Mouse (Mus musculus): Measurements from ENCODE around the gene Snrnp200.

DNA sequence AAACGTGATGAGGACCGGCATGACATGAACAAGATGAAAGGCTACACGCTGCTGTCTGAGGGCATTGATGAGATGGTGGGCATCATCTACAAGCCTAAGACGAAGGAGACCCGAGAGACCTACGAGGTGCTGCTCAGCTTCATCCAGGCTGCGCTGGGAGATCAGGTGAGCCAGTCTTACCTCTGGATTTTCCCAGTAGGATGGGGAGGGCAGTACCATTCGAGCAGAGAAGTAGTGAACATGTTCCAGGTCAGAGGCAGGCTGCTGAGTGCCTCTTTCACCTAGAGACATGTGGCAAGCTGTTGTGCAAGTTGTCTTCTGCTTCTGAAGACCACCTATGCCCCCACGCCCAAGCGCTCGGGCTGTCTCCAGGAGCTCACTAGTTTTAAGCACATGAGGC lies 2.5 kb downstream of the Snrnp200 start:
- TF ChIP-seq CTCF (IDR thresholded peaks at IDR 0.05; ENCODE audit: borderline replicate concordance, control insufficient read depth, extremely low read depth, insufficient read depth, low read length, poor library complexity): no peak
- no peak for TF ChIP-seq POLR2A (IDR thresholded peaks at IDR 0.05; ENCODE audit: control insufficient read depth, extremely low read depth, insufficient read depth, low read length, poor library complexity)
